Mouse (Mus musculus): ENCODE measurements around the gene Tas2r109. TPM values are rescaled to one million over a fixed set of nuclear protein-coding genes. Genes with fewer than 3 reads are reported as not detected.
"Not testable (repeated sequence)": the region's sequence is repeated elsewhere in the genome, so short reads cannot be mapped to it uniquely, and the experiment has no call there.

The Tas2r109 gene
- not detected in 2 replicates for total RNA-seq (2014; rRNA removed)
- polyA plus RNA-seq (2015; fragmentation: Nextera tagmentation; extraction: Ambion mirVana), result not detected in 2 replicates

DNA sequence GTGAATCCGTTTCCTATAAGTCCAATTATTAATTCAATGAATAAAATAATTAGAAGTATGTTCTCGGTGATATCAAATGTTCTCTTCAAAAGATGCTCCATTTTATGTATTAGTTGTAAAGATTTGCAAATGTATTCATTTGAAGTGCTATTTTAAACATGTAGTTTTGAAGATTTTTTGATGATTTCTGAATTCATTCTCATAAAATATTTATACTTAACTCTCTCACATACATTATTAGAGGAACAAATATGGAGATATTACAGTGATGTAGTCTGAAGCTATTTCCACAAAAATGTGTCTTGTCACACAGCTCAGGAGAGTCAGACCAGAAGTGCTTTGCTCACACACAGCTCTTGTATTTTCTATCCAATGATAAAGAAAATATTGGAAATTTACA lies at the start of gene Tas2r109:
Gene Tas2r109, minus strand, starts transcription at position 101 of the 400 bp plus-strand sequence.
- Histone ChIP-seq H3K36me3 (ENCODE audit: insufficient read depth) (no peaks in the 10 kb centered on the region), H3K27me3 (ENCODE audit: insufficient read depth, low read length) (no peaks in the 10 kb centered on the region), H3K9me3 (ENCODE audit: low read length) (no peaks in the 10 kb centered on the region), H3K4me1 (ENCODE audit: insufficient read depth) (no peaks in the 10 kb centered on the region), H3K27ac (ENCODE audit: low read depth, low read length) (no peak within 1 kb of the TSS), H3K4me3 (ENCODE audit: low read depth, low read length) (no peak within 1 kb of the TSS), H3K4me2 (ENCODE audit: low read depth) (no peak within 1 kb of the TSS), H3K9ac (no peak within 1 kb of the TSS)
- WGBS, result 74% methylated on average over 2 of the region's 2 CpGs
- no peak for TF ChIP-seq CTCF (IDR thresholded peaks at IDR 0.05; ENCODE audit: low read depth)
- ATAC-seq (no peak), DNase-seq (no peak)

DNA sequence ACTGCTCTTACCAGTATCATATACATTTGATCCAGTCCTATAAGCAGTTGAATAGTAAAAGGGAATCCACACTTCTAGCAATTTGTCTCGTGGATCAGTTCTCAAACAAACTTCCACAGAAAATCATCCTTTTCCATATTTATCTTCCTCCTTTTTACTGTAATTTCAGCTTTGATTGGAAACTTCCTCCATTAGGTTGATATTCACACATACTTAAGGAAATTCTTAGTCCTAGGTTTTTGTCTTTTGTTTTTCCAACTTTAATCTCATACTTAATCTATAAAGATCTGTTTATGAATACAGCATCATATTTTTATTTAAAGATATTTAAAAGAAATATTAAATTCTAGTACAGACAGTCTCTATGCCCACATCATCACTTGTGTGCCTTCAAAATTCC lies 22.9 kb downstream of the Tas2r109 start, which contains the start of gene Tas2r131:
Gene Tas2r131, minus strand, starts transcription at position 101 of the 400 bp plus-strand sequence.
- no peak for TF ChIP-seq CTCF (IDR thresholded peaks at IDR 0.05; ENCODE audit: low read depth)
- H3K27ac ChIP-seq (ENCODE audit: low read depth, low read length), result no peak within 1 kb of the TSS
- no peaks in the 10 kb centered on the region for H3K27me3 ChIP-seq (ENCODE audit: insufficient read depth, low read length)
- no peaks in the 10 kb centered on the region for H3K4me1 ChIP-seq (ENCODE audit: insufficient read depth)
- WGBS, result 78% methylated on average over 1 of the region's 1 CpGs
- H3K9me3 ChIP-seq (ENCODE audit: low read length), result no peaks in the 10 kb centered on the region
- no peak for ATAC-seq
- no peak within 1 kb of the TSS for H3K9ac ChIP-seq
- H3K36me3 ChIP-seq (ENCODE audit: insufficient read depth), result no peaks in the 10 kb centered on the region
- no peak for DNase-seq
- no peak within 1 kb of the TSS for H3K4me3 ChIP-seq (ENCODE audit: low read depth, low read length)
- H3K4me2 ChIP-seq (ENCODE audit: low read depth), result no peak within 1 kb of the TSS

DNA sequence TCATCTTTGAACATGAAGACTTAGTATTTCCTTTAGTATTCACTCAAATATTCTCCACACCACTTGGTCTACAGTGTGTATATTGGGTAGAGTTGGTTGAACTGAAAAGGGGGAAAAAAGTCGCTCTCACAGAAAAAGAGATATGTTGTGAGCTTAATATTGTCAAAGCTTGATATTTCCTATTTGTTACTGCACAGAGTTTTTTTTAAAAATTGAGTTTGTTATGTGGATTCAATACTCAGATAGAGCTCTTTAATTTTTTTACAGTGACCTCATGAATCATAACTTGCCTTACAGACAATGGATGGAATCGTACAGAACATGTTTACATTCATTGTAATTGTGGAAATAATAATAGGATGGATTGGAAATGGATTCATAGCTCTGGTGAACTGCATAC lies 30.0 kb downstream of the Tas2r109 start, which contains the start of gene Tas2r129:
Gene Tas2r129, plus strand, starts transcription at position 301 of the 400 bp plus-strand sequence.
- no peak for DNase-seq
- no peaks in the 10 kb centered on the region for H3K27me3 ChIP-seq (ENCODE audit: insufficient read depth, low read length)
- no peak within 1 kb of the TSS for H3K4me3 ChIP-seq (ENCODE audit: low read depth, low read length)
- no peak for ATAC-seq
- 79% methylated on average over 2 of the region's 2 CpGs for WGBS
- no peak for TF ChIP-seq CTCF (IDR thresholded peaks at IDR 0.05; ENCODE audit: low read depth)
- no peaks in the 10 kb centered on the region for H3K9me3 ChIP-seq (ENCODE audit: low read length)
- no peak within 1 kb of the TSS for H3K4me2 ChIP-seq (ENCODE audit: low read depth)
- no peaks in the 10 kb centered on the region for H3K36me3 ChIP-seq (ENCODE audit: insufficient read depth)
- no peak within 1 kb of the TSS for H3K27ac ChIP-seq (ENCODE audit: low read depth, low read length)
- no peak within 1 kb of the TSS for H3K9ac ChIP-seq
- no peaks in the 10 kb centered on the region for H3K4me1 ChIP-seq (ENCODE audit: insufficient read depth)

DNA sequence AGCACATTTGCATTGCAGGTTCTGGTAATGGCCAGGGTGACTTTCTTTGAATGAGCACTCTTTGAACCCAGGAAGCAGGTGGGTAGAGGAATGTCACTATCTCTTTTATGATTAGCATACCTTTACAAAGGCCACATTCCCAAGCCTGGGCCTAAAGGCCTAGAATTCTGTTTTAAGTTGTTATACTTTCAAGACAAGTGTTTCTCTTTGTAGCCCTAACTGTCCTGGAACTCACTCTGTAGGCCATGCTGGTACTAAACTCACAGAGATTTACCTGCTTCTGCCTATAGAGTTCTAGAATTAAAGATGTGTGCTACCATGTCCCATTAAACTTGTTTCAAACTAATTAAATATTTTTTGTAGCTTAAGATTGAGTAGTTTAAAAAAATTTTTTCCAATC lies 39.4 kb downstream of the Tas2r109 start:
- not testable (repeated sequence) for H3K9me3 ChIP-seq (ENCODE audit: low read length); H3K4me1 ChIP-seq (ENCODE audit: insufficient read depth); H3K36me3 ChIP-seq (ENCODE audit: insufficient read depth); H3K27me3 ChIP-seq (ENCODE audit: insufficient read depth, low read length); DNase-seq; H3K4me3 ChIP-seq (ENCODE audit: low read depth, low read length); H3K4me2 ChIP-seq (ENCODE audit: low read depth); H3K27ac ChIP-seq (ENCODE audit: low read depth, low read length); ATAC-seq; H3K9ac ChIP-seq

Other genes starting within 250 kb of the Tas2r109 start
- not detected in 2 replicates for gene Tas2r115, start 242.9 kb downstream of the Tas2r109 start, total RNA-seq (2014; rRNA removed)
- not detected in 2 replicates for gene Tas2r115, start 242.9 kb downstream of the Tas2r109 start, polyA plus RNA-seq (2015; fragmentation: Nextera tagmentation; extraction: Ambion mirVana)
- not detected in 2 replicates for gene Tas2r124, start 226.2 kb downstream of the Tas2r109 start, total RNA-seq (2014; rRNA removed)
- not detected in 2 replicates for gene Tas2r124, start 226.2 kb downstream of the Tas2r109 start, polyA plus RNA-seq (2015; fragmentation: Nextera tagmentation; extraction: Ambion mirVana)
- not detected in 2 replicates for gene Tas2r102, start 218.8 kb downstream of the Tas2r109 start, total RNA-seq (2014; rRNA removed)
- not detected in 2 replicates for gene Tas2r102, start 218.8 kb downstream of the Tas2r109 start, polyA plus RNA-seq (2015; fragmentation: Nextera tagmentation; extraction: Ambion mirVana)
- not detected in 2 replicates for gene Tas2r136, start 202.8 kb downstream of the Tas2r109 start, total RNA-seq (2014; rRNA removed)
- gene Tas2r136, start 202.8 kb downstream of the Tas2r109 start, polyA plus RNA-seq (2015; fragmentation: Nextera tagmentation; extraction: Ambion mirVana), result not detected in 2 replicates
- gene Tas2r117, start 178.1 kb downstream of the Tas2r109 start, total RNA-seq (2014; rRNA removed), result not detected in 2 replicates
- gene Tas2r117, start 178.1 kb downstream of the Tas2r109 start, polyA plus RNA-seq (2015; fragmentation: Nextera tagmentation; extraction: Ambion mirVana), result not detected in 2 replicates
- gene Tas2r123, start 133.8 kb downstream of the Tas2r109 start, total RNA-seq (2014; rRNA removed), result not detected in 2 replicates
- not detected in 2 replicates for gene Tas2r123, start 133.8 kb downstream of the Tas2r109 start, polyA plus RNA-seq (2015; fragmentation: Nextera tagmentation; extraction: Ambion mirVana)
- gene Tas2r116, start 125.5 kb downstream of the Tas2r109 start, total RNA-seq (2014; rRNA removed), result not detected in 2 replicates
- not detected in 2 replicates for gene Tas2r116, start 125.5 kb downstream of the Tas2r109 start, polyA plus RNA-seq (2015; fragmentation: Nextera tagmentation; extraction: Ambion mirVana)
- not detected in 2 replicates for gene Tas2r110, start 113.0 kb downstream of the Tas2r109 start, total RNA-seq (2014; rRNA removed)
- not detected in 2 replicates for gene Tas2r110, start 113.0 kb downstream of the Tas2r109 start, polyA plus RNA-seq (2015; fragmentation: Nextera tagmentation; extraction: Ambion mirVana)
- not detected in 2 replicates for gene Tas2r113, start 88.0 kb downstream of the Tas2r109 start, total RNA-seq (2014; rRNA removed)
- not detected in 2 replicates for gene Tas2r113, start 88.0 kb downstream of the Tas2r109 start, polyA plus RNA-seq (2015; fragmentation: Nextera tagmentation; extraction: Ambion mirVana)
- not detected in 2 replicates for gene Tas2r125, start 71.3 kb downstream of the Tas2r109 start, total RNA-seq (2014; rRNA removed)
- gene Tas2r125, start 71.3 kb downstream of the Tas2r109 start, polyA plus RNA-seq (2015; fragmentation: Nextera tagmentation; extraction: Ambion mirVana), result not detected in 2 replicates
- not detected in 2 replicates for gene Tas2r129, start 29.9 kb downstream of the Tas2r109 start, total RNA-seq (2014; rRNA removed)
- gene Tas2r129, start 29.9 kb downstream of the Tas2r109 start, polyA plus RNA-seq (2015; fragmentation: Nextera tagmentation; extraction: Ambion mirVana), result not detected in 2 replicates
- gene Tas2r131, start 23.0 kb downstream of the Tas2r109 start, total RNA-seq (2014; rRNA removed), result not detected in 2 replicates
- not detected in 2 replicates for gene Tas2r131, start 23.0 kb downstream of the Tas2r109 start, polyA plus RNA-seq (2015; fragmentation: Nextera tagmentation; extraction: Ambion mirVana)
- gene Tas2r103, start 56.1 kb upstream of the Tas2r109 start, total RNA-seq (2014; rRNA removed), result not detected in 2 replicates
- gene Tas2r103, start 56.1 kb upstream of the Tas2r109 start, polyA plus RNA-seq (2015; fragmentation: Nextera tagmentation; extraction: Ambion mirVana), result not detected in 2 replicates
- gene Tas2r140, start 74.9 kb upstream of the Tas2r109 start, total RNA-seq (2014; rRNA removed), result not detected in 2 replicates
- not detected in 2 replicates for gene Tas2r140, start 74.9 kb upstream of the Tas2r109 start, polyA plus RNA-seq (2015; fragmentation: Nextera tagmentation; extraction: Ambion mirVana)
- gene Smim10l1, start 123.9 kb upstream of the Tas2r109 start, total RNA-seq (2014; rRNA removed), result 162 and 168 TPM in 2 replicates
- gene Smim10l1, start 123.9 kb upstream of the Tas2r109 start, polyA plus RNA-seq (2015; fragmentation: Nextera tagmentation; extraction: Ambion mirVana), result 116 and 126 TPM in 2 replicates